Mouse (Mus musculus) stomach, embryonic 15.5 days (tissue): ENCODE data around the gene Stk39. TPM values are rescaled to one million over a fixed set of nuclear protein-coding genes. Genes with fewer than 3 reads are reported as not detected.
A peak's percentile ranks its signal among the peaks of the same experiment; 100 is the strongest.

ENCODE experiments used
- ATAC-seq: fragments of 200-750 bp; cut with Nextera tagmentation; 2 replicates; pipeline ENCODE4 v1.8.0; 2017; ENCODE audit warnings: low read depth, moderate number of reproducible peaks, moderate TSS enrichment; ENCODE audit not compliant: insufficient read depth, low FRiP score
- H3K27ac ChIP-seq: fragments of 300-500 bp; sonication (generic); 2 replicates; pipeline ENCODE4 v1.5.1; 2015; ENCODE audit warnings: mild to moderate bottlenecking, inconsistent platforms
- H3K27me3 ChIP-seq: fragments of 300-500 bp; sonication (generic); replicated peaks from 2 replicates; pipeline ENCODE4 v1.6.1; 2015; ENCODE audit warnings: inconsistent platforms
- H3K36me3 ChIP-seq: fragments of 300-500 bp; sonication (generic); 2 replicates; pipeline ENCODE4 v1.6.1; 2015; ENCODE audit warnings: inconsistent platforms
- H3K4me1 ChIP-seq: fragments of 300-500 bp; sonication (generic); 2 replicates; pipeline ENCODE4 v1.6.1; 2015; ENCODE audit warnings: inconsistent platforms
- H3K4me2 ChIP-seq: fragments of 300-500 bp; sonication (generic); 2 replicates; pipeline ENCODE4 v1.6.1; 2015; ENCODE audit warnings: mild to moderate bottlenecking, inconsistent platforms
- H3K4me3 ChIP-seq: fragments of 300-500 bp; sonication (generic); replicated peaks from 2 replicates; pipeline ENCODE4 v1.5.1; 2015; ENCODE audit warnings: inconsistent platforms
- H3K9ac ChIP-seq: fragments of 300-500 bp; sonication (generic); 2 replicates; pipeline ENCODE4 v1.6.1; 2015; ENCODE audit warnings: inconsistent platforms
- H3K9me3 ChIP-seq: fragments of 300-500 bp; sonication (generic); 2 replicates; pipeline ENCODE4 v1.6.1; 2016; ENCODE audit warnings: inconsistent platforms
- WGBS: fragments of 180-500 bp; shearing (Covaris S2); methylation state at CpG from one replicate; pipeline ENCODE4 v1.1.7; 2015; 5-methylcytosine and 5-hydroxymethylcytosine counted together
- polyA plus RNA-seq: library from polyadenylated mRNA; unstranded; fragments of >200 nt; fragmentation: Nextera tagmentation; extraction: Ambion mirVana; gene quantifications from 2 replicates; pipeline ENCODE4 v1.2.1, GENCODE M21; 2015

Stk39 gene
- 20.3 and 21.7 TPM in 2 replicates for polyA plus RNA-seq

DNA sequence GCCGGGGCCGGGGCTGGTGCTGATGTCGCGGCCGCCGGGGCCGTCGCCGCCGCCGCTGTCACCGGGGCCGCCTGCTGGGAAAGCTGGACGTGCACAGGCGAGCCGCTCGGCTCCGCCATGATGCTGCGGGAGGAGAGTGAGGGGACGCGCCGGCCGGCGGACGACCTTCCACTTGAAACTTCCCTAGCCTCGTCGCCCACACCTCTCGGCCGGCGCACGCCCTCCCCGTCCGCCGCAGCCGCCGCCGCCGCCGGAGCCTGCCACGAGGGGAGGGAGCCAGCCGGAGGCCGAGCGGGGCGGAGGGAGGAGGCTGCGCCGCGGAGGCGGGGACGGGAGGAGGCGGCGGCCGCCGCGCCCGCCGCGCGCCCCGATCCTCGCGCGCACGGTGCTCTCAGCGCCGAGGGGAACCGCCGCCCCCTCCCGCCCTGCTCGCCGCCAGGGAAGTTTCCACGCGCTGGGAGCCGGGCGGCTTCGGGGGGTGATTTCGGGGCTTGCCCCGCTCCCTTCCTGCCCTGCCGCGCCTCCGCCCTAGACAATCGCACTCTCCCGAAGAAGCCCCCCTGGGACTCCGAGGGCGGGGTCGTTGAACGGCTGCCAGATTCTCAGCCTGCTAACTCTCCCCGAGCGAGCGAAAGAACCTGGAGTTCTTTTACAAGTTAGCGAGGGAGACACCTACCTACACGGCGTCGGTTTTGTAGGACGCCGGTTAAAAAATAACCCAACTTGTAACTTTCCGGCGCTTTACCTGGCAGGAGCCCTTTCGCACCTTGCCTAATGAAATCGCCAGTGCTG lies at the start of gene Stk39:
Gene Stk39, minus strand, starts transcription at position 510 of the 792 bp plus-strand sequence.
- H3K4me2 ChIP-seq = peak within 1 kb of the TSS; percentile 94
- no peaks in the 10 kb centered on the region for H3K27me3 ChIP-seq
- ATAC-seq = peak; percentile 77
- H3K4me1 ChIP-seq = peaks cover 6% of the 10 kb centered on the region; the same call in 1 of the 2 replicates
- H3K9ac ChIP-seq = peak within 1 kb of the TSS; percentile 80
- no peaks in the 10 kb centered on the region for H3K36me3 ChIP-seq
- H3K4me3 ChIP-seq = peak within 1 kb of the TSS; percentile 94
- H3K27ac ChIP-seq = peak within 1 kb of the TSS; percentile 92
- WGBS = under 1% methylated on average over 71 of the region's 99 CpGs
- no peaks in the 10 kb centered on the region for H3K9me3 ChIP-seq

DNA sequence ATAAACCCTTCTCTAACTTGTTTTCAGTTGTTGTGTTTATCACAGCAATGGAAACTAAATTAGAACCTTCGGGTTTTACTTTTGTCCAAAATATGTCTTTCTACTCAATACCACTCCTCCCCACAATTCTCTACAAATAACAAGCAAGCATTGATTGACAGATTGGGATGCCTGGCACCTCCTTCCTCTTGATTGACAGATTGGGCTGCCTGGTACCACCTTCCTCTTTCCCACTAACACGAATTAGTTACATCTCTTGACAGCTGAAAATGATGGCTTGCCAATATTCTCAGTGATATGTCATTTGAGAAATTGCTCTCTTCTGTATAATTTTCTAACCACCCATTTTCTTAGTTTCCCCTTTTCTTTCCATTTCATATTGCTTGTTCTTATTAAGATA lies 43.3 kb upstream of the Stk39 start:
- Histone ChIP-seq H3K4me2 (no peak overlapping the region), H3K27me3 (no peaks in the 10 kb centered on the region), H3K27ac (no peak overlapping the region), H3K36me3 (no peaks in the 10 kb centered on the region), H3K9ac (no peak overlapping the region), H3K9me3 (no peaks in the 10 kb centered on the region), H3K4me3 (no peak overlapping the region), H3K4me1 (no peaks in the 10 kb centered on the region)
- ATAC-seq = no peak
- WGBS = 67% methylated on average over 2 of the region's 2 CpGs

DNA sequence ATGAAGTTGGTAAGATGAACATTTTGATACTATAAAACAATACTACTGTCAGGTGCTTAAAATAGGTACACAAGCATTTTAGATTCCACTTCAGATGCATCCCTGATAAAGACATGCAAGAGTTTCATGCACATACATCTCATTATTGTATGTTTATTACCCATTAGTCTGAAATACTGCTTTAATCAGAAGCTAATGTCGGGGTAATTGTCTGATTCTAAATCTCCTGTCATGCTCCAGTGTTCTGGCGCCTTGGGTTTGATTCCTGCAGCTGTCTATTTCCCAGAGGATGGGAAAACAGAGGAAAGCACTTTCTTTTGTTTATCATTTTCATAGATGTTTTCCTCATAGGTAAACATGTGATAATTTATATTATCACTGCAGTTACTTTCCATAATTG lies 31.1 kb upstream of the Stk39 start:
- H3K4me1 ChIP-seq = no peaks in the 10 kb centered on the region
- H3K36me3 ChIP-seq = no peaks in the 10 kb centered on the region
- ATAC-seq = no peak
- H3K9me3 ChIP-seq = no peaks in the 10 kb centered on the region
- no peaks in the 10 kb centered on the region for H3K27me3 ChIP-seq
- no peak overlapping the region for H3K4me2 ChIP-seq
- no peak overlapping the region for H3K27ac ChIP-seq
- WGBS = 61% methylated on average over 2 of the region's 2 CpGs
- no peak overlapping the region for H3K9ac ChIP-seq
- no peak overlapping the region for H3K4me3 ChIP-seq

DNA sequence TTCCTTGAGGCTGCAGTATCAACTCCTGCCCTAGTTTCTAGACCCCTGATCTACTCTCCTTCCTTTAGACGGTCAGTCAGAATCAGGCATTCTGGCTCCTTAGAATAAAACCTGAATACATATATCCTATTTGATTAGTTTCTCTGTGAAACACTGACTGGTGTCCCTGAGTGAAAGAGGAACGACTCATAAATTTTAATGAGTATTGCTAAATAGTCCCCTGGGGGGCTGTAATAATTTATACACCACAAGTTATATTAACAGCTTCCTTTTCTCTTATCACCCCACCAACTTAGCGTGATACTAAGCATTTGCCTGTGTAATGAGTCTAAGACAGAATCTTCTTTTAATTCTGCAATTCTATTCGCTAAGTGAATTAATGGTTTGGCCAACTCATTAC lies 30.7 kb upstream of the Stk39 start:
- Histone ChIP-seq H3K4me1 (no peaks in the 10 kb centered on the region), H3K9me3 (no peaks in the 10 kb centered on the region)
- 84% methylated on average over 4 of the region's 4 CpGs for WGBS

DNA sequence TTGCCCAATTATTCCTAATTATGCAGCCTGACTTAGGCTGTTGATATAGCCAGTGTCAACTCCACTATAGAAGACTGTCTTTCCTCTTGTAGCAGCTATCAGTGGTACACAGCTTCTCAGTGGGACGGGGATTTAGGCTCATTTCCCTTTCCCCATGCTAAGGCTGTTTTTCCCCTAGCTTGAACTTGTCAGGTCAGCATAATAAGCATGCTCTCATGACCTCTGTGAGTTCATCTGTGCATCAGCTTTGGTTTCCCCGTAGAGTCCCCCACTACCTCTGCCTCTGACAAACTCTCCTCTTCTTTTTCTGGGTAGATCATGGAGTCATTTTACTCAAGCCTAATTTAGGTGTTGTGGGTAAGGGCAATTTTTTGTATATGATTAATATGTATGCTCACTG lies 30.2 kb upstream of the Stk39 start:
- Histone ChIP-seq H3K27ac (no peak overlapping the region), H3K4me2 (no peak overlapping the region), H3K9ac (no peak overlapping the region), H3K4me3 (no peak overlapping the region), H3K27me3 (no peaks in the 10 kb centered on the region), H3K4me1 (no peaks in the 10 kb centered on the region), H3K9me3 (no peaks in the 10 kb centered on the region), H3K36me3 (no peaks in the 10 kb centered on the region)
- WGBS = 55% methylated on average over 2 of the region's 2 CpGs
- no peak for ATAC-seq

More for the DNA sequence above, 30.7 kb upstream of the Stk39 start:
- Histone ChIP-seq H3K4me3 (no peak overlapping the region), H3K9ac (no peak overlapping the region), H3K27ac (no peak overlapping the region), H3K4me2 (no peak overlapping the region), H3K27me3 (no peaks in the 10 kb centered on the region), H3K36me3 (no peaks in the 10 kb centered on the region)
- no peak for ATAC-seq

DNA sequence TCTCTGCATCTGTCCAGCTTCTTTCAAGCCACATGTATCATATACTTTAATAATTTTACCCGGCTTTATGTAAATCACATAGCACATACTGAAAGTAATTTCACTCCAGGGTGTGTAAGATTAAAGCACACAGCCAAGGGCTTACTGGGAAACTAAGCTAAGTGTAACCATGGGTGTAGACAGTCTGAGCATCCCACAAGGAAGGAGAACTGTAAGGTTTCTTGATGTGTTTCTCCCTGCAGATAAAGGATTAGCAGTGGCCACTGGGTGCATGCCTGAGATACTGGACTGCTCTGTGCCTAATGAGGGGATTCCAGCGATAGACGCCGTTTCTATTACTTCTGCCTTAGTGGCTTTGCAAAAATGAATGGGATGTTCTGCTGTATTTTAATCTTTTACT lies 14.2 kb upstream of the Stk39 start:
- H3K27ac ChIP-seq = no peak overlapping the region
- H3K27me3 ChIP-seq = no peaks in the 10 kb centered on the region
- no peaks in the 10 kb centered on the region for H3K9me3 ChIP-seq
- H3K36me3 ChIP-seq = no peaks in the 10 kb centered on the region
- WGBS = 86% methylated on average over 4 of the region's 4 CpGs
- no peak overlapping the region for H3K4me2 ChIP-seq
- ATAC-seq = no peak
- H3K9ac ChIP-seq = no peak overlapping the region
- H3K4me1 ChIP-seq = no peaks in the 10 kb centered on the region
- H3K4me3 ChIP-seq = no peak overlapping the region

DNA sequence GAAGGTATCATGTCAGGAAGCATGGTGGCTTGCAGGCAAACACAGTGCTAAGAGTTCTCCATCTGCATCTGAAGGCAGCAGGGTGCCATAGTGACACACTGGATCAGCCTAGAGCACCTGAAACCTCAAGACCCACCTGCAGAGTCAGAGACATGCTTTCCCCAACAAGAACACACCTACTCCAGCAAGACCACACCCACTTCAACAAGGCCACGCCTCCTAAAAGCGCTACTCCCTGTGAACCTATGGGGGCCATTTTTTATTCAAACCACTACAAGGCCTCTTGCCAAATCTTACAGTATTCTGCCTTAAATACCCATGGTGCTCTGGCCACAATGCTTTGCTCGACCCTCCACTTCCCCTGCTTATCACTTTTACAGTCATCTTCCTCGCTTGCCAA lies 13.1 kb upstream of the Stk39 start:
- H3K9ac ChIP-seq = no peak overlapping the region
- H3K4me3 ChIP-seq = no peak overlapping the region
- H3K36me3 ChIP-seq = no peaks in the 10 kb centered on the region
- no peaks in the 10 kb centered on the region for H3K4me1 ChIP-seq
- WGBS = 41% methylated on average over 4 of the region's 4 CpGs
- ATAC-seq = no peak
- no peak overlapping the region for H3K27ac ChIP-seq
- H3K4me2 ChIP-seq = no peak overlapping the region
- no peaks in the 10 kb centered on the region for H3K9me3 ChIP-seq
- H3K27me3 ChIP-seq = no peaks in the 10 kb centered on the region

DNA sequence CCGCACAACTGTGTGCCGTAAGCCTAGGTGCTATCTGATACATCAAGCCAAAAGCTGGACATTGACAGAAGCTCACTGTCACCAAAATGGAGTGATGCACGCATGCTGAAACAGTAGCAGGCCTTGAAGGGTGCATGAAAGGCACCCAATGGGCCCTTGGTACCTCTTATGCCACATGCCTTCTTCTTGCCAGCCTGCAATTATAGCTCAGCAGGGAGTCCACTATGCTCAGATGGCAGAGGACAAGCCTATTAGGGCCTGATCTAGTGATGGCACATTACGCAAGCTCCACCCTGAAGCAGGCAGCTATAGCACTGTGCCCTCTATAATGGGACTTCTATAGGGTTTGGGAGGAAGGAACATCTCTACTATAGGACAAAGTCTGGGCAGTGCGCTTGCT lies 10.8 kb upstream of the Stk39 start:
- H3K4me1 ChIP-seq = no peaks in the 10 kb centered on the region
- no peak for ATAC-seq
- no peak overlapping the region for H3K4me2 ChIP-seq
- H3K9ac ChIP-seq = no peak overlapping the region
- H3K27me3 ChIP-seq = no peaks in the 10 kb centered on the region
- WGBS = 91% methylated on average over 5 of the region's 5 CpGs
- H3K9me3 ChIP-seq = no peaks in the 10 kb centered on the region
- H3K36me3 ChIP-seq = no peaks in the 10 kb centered on the region
- no peak overlapping the region for H3K4me3 ChIP-seq
- no peak overlapping the region for H3K27ac ChIP-seq

DNA sequence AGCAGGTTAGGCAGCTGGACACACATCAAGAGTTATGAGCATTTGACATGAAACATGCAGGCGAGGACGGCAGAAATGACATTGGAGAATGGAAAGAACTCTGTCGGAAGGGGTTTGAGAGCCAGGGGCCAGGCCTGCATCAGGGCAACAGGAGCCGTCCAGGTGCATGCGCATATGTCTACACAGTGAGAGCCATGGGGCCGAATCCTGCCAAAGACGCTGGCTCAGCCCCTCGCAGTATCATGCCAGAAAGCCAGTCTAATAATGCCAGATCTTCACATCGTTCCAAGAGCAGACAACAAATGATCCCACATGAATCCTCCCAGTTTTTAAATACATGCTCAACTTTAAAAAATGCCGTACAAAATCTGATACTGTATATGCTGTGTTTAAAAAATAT lies 7.8 kb upstream of the Stk39 start:
- no peaks in the 10 kb centered on the region for H3K4me1 ChIP-seq
- no peaks in the 10 kb centered on the region for H3K36me3 ChIP-seq
- H3K9ac ChIP-seq = no peak overlapping the region
- WGBS = 80% methylated on average over 10 of the region's 10 CpGs
- no peak overlapping the region for H3K4me2 ChIP-seq
- H3K27me3 ChIP-seq = no peaks in the 10 kb centered on the region
- H3K27ac ChIP-seq = no peak overlapping the region
- H3K9me3 ChIP-seq = no peaks in the 10 kb centered on the region
- no peak overlapping the region for H3K4me3 ChIP-seq
- ATAC-seq = no peak

DNA sequence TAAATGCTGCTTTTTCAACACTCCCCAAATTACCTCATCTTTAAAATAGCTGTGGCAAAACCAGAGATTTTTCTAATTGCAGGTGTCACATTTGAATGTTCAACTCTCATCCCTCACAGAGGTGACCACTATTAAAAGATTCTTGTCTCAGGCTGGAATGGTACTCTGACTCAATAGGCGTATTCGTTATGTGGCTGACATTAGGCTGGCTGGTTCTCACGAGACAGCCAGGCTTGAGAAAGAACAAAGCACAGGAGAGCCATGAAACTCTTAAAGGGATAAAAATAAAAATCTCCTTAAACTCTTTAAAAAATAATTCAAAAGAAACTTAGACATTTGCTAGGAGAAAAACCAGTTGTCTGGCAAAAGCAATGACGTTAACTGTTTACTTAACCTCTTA lies 853 bp upstream of the Stk39 start:
- ATAC-seq = no peak
- Histone ChIP-seq H3K9ac (no peak overlapping the region), H3K9me3 (no peaks in the 10 kb centered on the region), H3K4me2 (peak overlapping the region; percentile 94), H3K4me3 (peak overlapping the region; percentile 94; the same call in 1 of the 2 replicates), H3K4me1 (peaks cover 6% of the 10 kb centered on the region; the same call in 1 of the 2 replicates), H3K27me3 (no peaks in the 10 kb centered on the region), H3K36me3 (no peaks in the 10 kb centered on the region), H3K27ac (peak overlapping the region; percentile 92; the same call in 1 of the 2 replicates)
- WGBS = 37% methylated on average over 4 of the region's 4 CpGs

DNA sequence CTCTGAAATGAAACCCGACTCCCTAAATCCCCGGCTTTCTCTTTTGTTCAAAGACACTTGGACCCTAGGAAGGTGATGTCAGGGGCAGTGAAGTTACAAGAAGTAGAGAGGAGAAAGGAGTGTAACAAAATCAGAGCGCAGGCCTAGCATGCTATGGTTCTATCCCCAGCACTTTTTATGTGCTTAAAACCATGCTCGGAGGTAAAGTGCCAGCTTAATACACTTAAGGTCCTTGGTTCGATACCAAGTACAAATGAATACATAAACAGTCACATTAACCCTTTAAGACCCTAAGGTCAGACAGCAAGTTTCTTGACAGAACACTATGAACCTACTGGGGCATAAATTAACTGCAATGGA lies 463 bp upstream of the Stk39 start:
- WGBS = 5% methylated on average over 5 of the region's 5 CpGs
- ATAC-seq = 0 out of 2 replicates have a peak, but pooled peaks have one; percentile 5
- Histone ChIP-seq H3K36me3 (no peaks in the 10 kb centered on the region), H3K4me3 (peak overlapping the region; percentile 94), H3K4me1 (peaks cover 6% of the 10 kb centered on the region; the same call in 1 of the 2 replicates), H3K9me3 (no peaks in the 10 kb centered on the region), H3K27ac (peak overlapping the region; percentile 92), H3K27me3 (no peaks in the 10 kb centered on the region), H3K9ac (no peak overlapping the region), H3K4me2 (peak overlapping the region; percentile 94)

DNA sequence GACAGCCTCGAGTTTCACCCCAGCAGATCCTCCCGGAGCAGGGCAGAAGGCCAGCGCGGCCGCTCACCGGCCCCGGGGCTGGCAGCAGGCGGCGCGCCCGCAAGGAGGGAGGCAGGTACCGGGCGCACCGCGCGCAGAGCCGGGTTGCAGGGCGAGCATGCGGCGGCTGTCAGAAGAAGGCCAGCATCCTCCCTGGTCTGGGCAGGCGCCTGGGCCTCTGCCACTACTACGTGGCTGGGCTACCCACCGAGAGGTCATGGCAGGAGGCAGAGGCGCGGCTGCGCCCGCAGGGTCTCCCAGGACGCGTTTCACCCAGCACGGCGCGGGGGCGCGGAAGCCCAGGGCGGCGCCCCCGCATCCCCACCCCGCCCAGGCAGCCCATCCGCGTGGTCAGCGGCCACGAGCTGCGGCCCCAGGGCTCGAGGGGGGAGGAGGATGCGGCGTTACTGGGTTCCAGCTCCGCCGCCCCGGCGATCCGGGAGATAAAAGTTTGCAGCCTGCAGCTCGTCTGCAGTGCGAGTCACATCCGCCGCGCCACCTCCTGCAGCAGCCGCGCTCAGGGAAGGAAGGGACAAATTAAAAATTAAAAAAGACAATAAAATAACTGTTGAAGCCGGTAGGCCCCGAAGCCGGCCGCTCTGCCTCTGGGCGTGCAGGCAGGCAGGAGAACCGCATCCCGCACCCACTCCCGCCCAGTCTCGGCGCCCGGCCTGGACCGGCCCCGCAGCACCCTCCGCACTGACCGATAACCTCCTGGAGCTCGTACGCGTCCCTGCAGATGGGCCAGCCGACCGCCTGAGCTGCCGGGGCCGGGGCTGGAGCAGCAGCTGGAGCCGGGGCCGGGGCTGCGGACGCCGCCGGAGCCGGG lies 943 bp downstream of the Stk39 start:
- Histone ChIP-seq H3K9ac (peak overlapping the region; percentile 80), H3K4me1 (peaks cover 7% of the 10 kb centered on the region; the same call in 1 of the 2 replicates), H3K27ac (peak overlapping the region; percentile 92), H3K27me3 (no peaks in the 10 kb centered on the region), H3K4me2 (peak overlapping the region; percentile 94), H3K36me3 (no peaks in the 10 kb centered on the region), H3K4me3 (peak overlapping the region; percentile 94), H3K9me3 (no peaks in the 10 kb centered on the region)
- peak; percentile 66 for ATAC-seq
- under 1% methylated on average over 84 of the region's 87 CpGs for WGBS
